Mouse (Mus musculus) bone marrow macrophage, adult 2 months (primary cell): ENCODE measurements around the gene Tmem255a. TPM values are rescaled to one million over a fixed set of nuclear protein-coding genes. Genes with fewer than 3 reads are reported as not detected.
A peak's percentile ranks its signal among the peaks of the same experiment; 100 is the strongest.
"Not testable (repeated sequence)": the region's sequence is repeated elsewhere in the genome, so short reads cannot be mapped to it uniquely, and the experiment has no call there.

Experiments used
- H3K27ac ChIP-seq: 2 replicates; pipeline ENCODE4 v1.5.1; 2012; ENCODE audit warnings: low read depth, low read length; ENCODE audit not compliant: insufficient read depth
- H3K4me1 ChIP-seq: 2 replicates; pipeline ENCODE4 v1.6.1; 2012; ENCODE audit warnings: low read length; ENCODE audit not compliant: control insufficient read depth, insufficient read depth
- H3K4me3 ChIP-seq: 2 replicates; pipeline ENCODE4 v1.5.1; 2012; ENCODE audit warnings: mild to moderate bottlenecking, low read length, moderate library complexity; ENCODE audit not compliant: insufficient read depth
- CTCF ChIP-seq: IDR thresholded peaks from 2 replicates; pipeline ENCODE4 v1.5.1; 2012; ENCODE audit warnings: low read depth, mild to moderate bottlenecking, low read length, moderate library complexity
- POLR2A ChIP-seq: IDR thresholded peaks from 2 replicates; pipeline ENCODE4 v1.6.1; 2012; ENCODE audit warnings: mild to moderate bottlenecking, low read depth, low read length, borderline replicate concordance
- polyA plus RNA-seq: library from polyadenylated mRNA; stranded (reverse); fragments of >200 nt; gene quantifications from 2 replicates; pipeline ENCODE4 v1.2.4, GENCODE M21; 2012; ENCODE audit not compliant: missing spikeins, insufficient read depth, insufficient read length

The Tmem255a gene
- polyA plus RNA-seq, 1 experiment = not detected

DNA sequence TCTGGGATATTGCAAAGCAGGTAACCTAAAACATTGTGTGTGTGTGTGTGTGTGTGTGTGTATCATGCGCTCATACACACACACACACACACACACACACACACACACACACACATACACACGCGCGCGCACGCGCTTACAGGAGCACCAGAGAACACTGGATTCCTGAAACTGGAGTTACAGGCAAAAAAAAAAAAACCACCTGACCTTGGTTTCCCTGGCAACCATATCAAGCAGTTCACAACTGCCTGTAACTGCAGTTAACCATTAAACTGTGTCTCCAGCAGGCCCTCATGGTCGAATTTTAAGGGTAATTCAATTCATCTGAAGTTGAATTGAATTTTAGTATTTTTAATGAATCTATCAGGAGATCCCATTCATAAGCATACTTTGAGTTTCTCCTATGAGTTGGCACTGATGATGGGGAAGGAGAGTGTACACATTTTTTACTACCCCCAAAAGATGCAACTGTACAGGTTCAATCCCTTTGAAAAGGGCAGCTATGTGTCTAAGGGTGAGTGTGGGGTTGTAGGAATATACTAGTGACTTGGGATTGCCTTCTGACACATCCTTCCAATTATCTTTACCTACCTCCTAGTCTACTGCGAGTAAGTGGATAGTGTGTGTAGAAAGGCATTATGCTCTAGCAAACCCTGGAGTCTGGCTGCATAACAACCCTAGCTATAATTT, 35.1 kb downstream of the Tmem255a start:
- Histone ChIP-seq H3K4me1 (peaks cover 13% of the 10 kb centered on the region), H3K27ac (no peak overlapping the region), H3K4me3 (no peak overlapping the region)
- no peak for TF ChIP-seq CTCF
- no peak for TF ChIP-seq POLR2A

GRCm38 (mm10) chrX:38207392-38207791, 44.8 kb downstream of the Tmem255a start:
- H3K4me3 ChIP-seq = no peak overlapping the region
- no peak overlapping the region for H3K27ac ChIP-seq
- no peak for TF ChIP-seq POLR2A
- TF ChIP-seq CTCF = no peak
- H3K4me1 ChIP-seq = peaks cover 6% of the 10 kb centered on the region

- no peak for TF ChIP-seq CTCF
- TF ChIP-seq POLR2A = no peak
- H3K4me3 ChIP-seq = no peak overlapping the region
- H3K4me1 ChIP-seq = no peaks in the 10 kb centered on the region
Observed at GRCm38 (mm10) chrX:38201816-38202215, 50.4 kb downstream of the Tmem255a start.

GRCm38 (mm10) chrX:38190458-38190764, 61.8 kb downstream of the Tmem255a start:
- no peak for TF ChIP-seq POLR2A
- TF ChIP-seq CTCF = no peak
- Histone ChIP-seq H3K27ac (no peak overlapping the region), H3K4me1 (peaks cover 8% of the 10 kb centered on the region), H3K4me3 (peak overlapping the region; percentile 89)

More at GRCm38 (mm10) chrX:38201816-38202215, 50.4 kb downstream of the Tmem255a start:
- no peak overlapping the region for H3K27ac ChIP-seq

- peak within 1 kb of the TSS; percentile 60 for H3K27ac ChIP-seq
- peak within 1 kb of the TSS; percentile 89 for H3K4me3 ChIP-seq
- peaks cover 8% of the 10 kb centered on the region for H3K4me1 ChIP-seq
- TF ChIP-seq CTCF (0 out of 2 replicates have a peak, but pooled peaks have one; percentile 19), POLR2A (no peak)
Observed at GRCm38 (mm10) chrX:38189552-38190457, 62.4 kb downstream of the Tmem255a start, which contains the start of gene Zbtb33. Gene Zbtb33 (plus strand): TSS chrX:38189793.

DNA sequence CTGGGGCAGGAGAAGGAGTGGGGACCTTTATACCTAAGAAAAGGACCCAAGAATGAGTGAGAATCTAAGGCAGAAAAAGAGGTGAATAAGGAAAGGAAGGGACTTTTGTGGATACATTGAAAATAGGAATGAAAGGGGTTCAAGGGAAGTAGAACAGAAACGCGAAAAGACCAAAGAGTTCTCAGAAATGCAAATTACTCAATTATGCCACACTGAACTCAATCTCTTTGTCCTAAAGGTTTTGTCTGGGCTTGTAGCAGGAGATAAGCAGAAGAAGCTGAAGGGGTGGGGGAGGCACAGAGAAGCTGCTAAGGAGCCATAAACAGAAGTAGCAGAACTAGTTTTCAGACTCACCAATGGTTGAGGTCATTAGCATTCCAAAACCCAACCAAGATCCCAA, 66.7 kb downstream of the Tmem255a start:
- no peak for TF ChIP-seq CTCF
- no peak for TF ChIP-seq POLR2A

GRCm38 (mm10) chrX:38181608-38182258, 70.5 kb downstream of the Tmem255a start:
- H3K4me1 ChIP-seq = no peaks in the 10 kb centered on the region; the same call in 1 of the 2 replicates
- TF ChIP-seq CTCF = no peak
- no peak for TF ChIP-seq POLR2A
- H3K27ac ChIP-seq = no peak overlapping the region
- no peak overlapping the region for H3K4me3 ChIP-seq

More for the DNA sequence above, 66.7 kb downstream of the Tmem255a start:
- Histone ChIP-seq H3K4me3 (no peak overlapping the region), H3K27ac (no peak overlapping the region), H3K4me1 (no peaks in the 10 kb centered on the region; the same call in 1 of the 2 replicates)

- H3K27ac ChIP-seq = no peak overlapping the region
Observed at GRCm38 (mm10) chrX:38180656-38181607, 71.3 kb downstream of the Tmem255a start.

GRCm38 (mm10) chrX:38179891-38180310, 72.3 kb downstream of the Tmem255a start:
- H3K4me3 ChIP-seq = 0 out of 2 replicates have a peak overlapping the region, but pooled peaks have one; percentile 22
- not testable (repeated sequence) for H3K27ac ChIP-seq, H3K4me1 ChIP-seq

More at GRCm38 (mm10) chrX:38180656-38181607, 71.3 kb downstream of the Tmem255a start:
- H3K4me1 ChIP-seq = no peaks in the 10 kb centered on the region; the same call in 1 of the 2 replicates
- TF ChIP-seq CTCF = no peak
- no peak for TF ChIP-seq POLR2A
- peak overlapping the region; percentile 59 for H3K4me3 ChIP-seq
